Mouse (Mus musculus): ENCODE data around the gene Rfxank. TPM values are rescaled to one million over a fixed set of nuclear protein-coding genes. Genes with fewer than 3 reads are reported as not detected.

Rfxank gene
- polyA plus RNA-seq, 1 experiment from 2014 or later, result 11.8 TPM

- WGBS, result 8% methylated on average over 40 of the region's 40 CpGs
- Histone ChIP-seq H3K4me3 (ENCODE audit: low read depth, low read length) (peak overlapping the region; percentile 47), H3K4me2 (ENCODE audit: low read length) (peak overlapping the region; percentile 76), H3K4me1 (ENCODE audit: control insufficient read depth, insufficient read depth, low read length) (no peaks in the 10 kb centered on the region), H3K27me3 (ENCODE audit: control insufficient read depth, insufficient read depth, low read depth, low read length) (no peaks in the 10 kb centered on the region), H3K9ac (ENCODE audit: low read depth, low read length) (peak overlapping the region; percentile 70), H3K27ac (ENCODE audit: low read length) (no peak overlapping the region), H3K36me3 (ENCODE audit: control insufficient read depth, insufficient read depth, low read length) (no peaks in the 10 kb centered on the region), H3K9me3 (replicated peaks; ENCODE audit: control insufficient read depth, low read length, poor library complexity, severe bottlenecking) (no peaks in the 10 kb centered on the region)
- ATAC-seq, result peak; percentile 95
These were observed 19.3 kb upstream of the Rfxank start for GRCm38 (mm10) chr8:70158069-70158853.

GRCm38 (mm10) chr8:70157240-70157800 is 18.4 kb upstream of the Rfxank start:
- Histone ChIP-seq H3K27me3 (ENCODE audit: control insufficient read depth, insufficient read depth, low read depth, low read length) (no peaks in the 10 kb centered on the region), H3K9me3 (replicated peaks; ENCODE audit: control insufficient read depth, low read length, poor library complexity, severe bottlenecking) (no peaks in the 10 kb centered on the region), H3K9ac (ENCODE audit: low read depth, low read length) (no peak overlapping the region), H3K27ac (ENCODE audit: low read length) (no peak overlapping the region), H3K4me3 (ENCODE audit: low read depth, low read length) (no peak overlapping the region), H3K36me3 (ENCODE audit: control insufficient read depth, insufficient read depth, low read length) (no peaks in the 10 kb centered on the region), H3K4me2 (ENCODE audit: low read length) (no peak overlapping the region), H3K4me1 (ENCODE audit: control insufficient read depth, insufficient read depth, low read length) (peaks cover 4% of the 10 kb centered on the region)
- WGBS, result 100% methylated on average over 1 of the region's 1 CpGs
- no peak for ATAC-seq

GRCm38 (mm10) chr8:70152537-70153257 is 13.7 kb upstream of the Rfxank start:
- Histone ChIP-seq H3K27me3 (ENCODE audit: control insufficient read depth, insufficient read depth, low read depth, low read length) (no peaks in the 10 kb centered on the region), H3K36me3 (ENCODE audit: control insufficient read depth, insufficient read depth, low read length) (no peaks in the 10 kb centered on the region), H3K9ac (ENCODE audit: low read depth, low read length) (peak overlapping the region; percentile 33; the same call in 1 of the 2 replicates), H3K4me3 (ENCODE audit: low read depth, low read length) (no peak overlapping the region; the same call in 1 of the 2 replicates), H3K4me2 (ENCODE audit: low read length) (peak overlapping the region; percentile 45), H3K9me3 (replicated peaks; ENCODE audit: control insufficient read depth, low read length, poor library complexity, severe bottlenecking) (no peaks in the 10 kb centered on the region), H3K27ac (ENCODE audit: low read length) (no peak overlapping the region), H3K4me1 (ENCODE audit: control insufficient read depth, insufficient read depth, low read length) (peaks cover 5% of the 10 kb centered on the region)
- 16% methylated on average over 20 of the region's 22 CpGs for WGBS
- peak; percentile 91 for ATAC-seq

GRCm38 (mm10) chr8:70150158-70150557 is 11.2 kb upstream of the Rfxank start:
- Histone ChIP-seq H3K9me3 (replicated peaks; ENCODE audit: control insufficient read depth, low read length, poor library complexity, severe bottlenecking) (no peaks in the 10 kb centered on the region), H3K4me2 (ENCODE audit: low read length) (no peak overlapping the region), H3K4me3 (ENCODE audit: low read depth, low read length) (no peak overlapping the region), H3K4me1 (ENCODE audit: control insufficient read depth, insufficient read depth, low read length) (peaks cover 5% of the 10 kb centered on the region), H3K27ac (ENCODE audit: low read length) (no peak overlapping the region), H3K9ac (ENCODE audit: low read depth, low read length) (no peak overlapping the region), H3K36me3 (ENCODE audit: control insufficient read depth, insufficient read depth, low read length) (peaks cover 15% of the 10 kb centered on the region), H3K27me3 (ENCODE audit: control insufficient read depth, insufficient read depth, low read depth, low read length) (no peaks in the 10 kb centered on the region)
- WGBS, result 15% methylated on average over 13 of the region's 13 CpGs
- ATAC-seq, result no peak

- Histone ChIP-seq H3K4me3 (ENCODE audit: low read depth, low read length) (no peak overlapping the region), H3K36me3 (ENCODE audit: control insufficient read depth, insufficient read depth, low read length) (peaks cover 21% of the 10 kb centered on the region), H3K9ac (ENCODE audit: low read depth, low read length) (no peak overlapping the region), H3K27me3 (ENCODE audit: control insufficient read depth, insufficient read depth, low read depth, low read length) (no peaks in the 10 kb centered on the region), H3K4me1 (ENCODE audit: control insufficient read depth, insufficient read depth, low read length) (peaks cover 5% of the 10 kb centered on the region), H3K27ac (ENCODE audit: low read length) (no peak overlapping the region), H3K9me3 (replicated peaks; ENCODE audit: control insufficient read depth, low read length, poor library complexity, severe bottlenecking) (no peaks in the 10 kb centered on the region), H3K4me2 (ENCODE audit: low read length) (no peak overlapping the region)
- ATAC-seq, result no peak
- 87% methylated on average over 7 of the region's 7 CpGs for WGBS
These were observed 9.0 kb upstream of the Rfxank start for GRCm38 (mm10) chr8:70147678-70148607.

- 13% methylated on average over 9 of the region's 9 CpGs for WGBS
- Histone ChIP-seq H3K4me2 (ENCODE audit: low read length) (peak overlapping the region; percentile 93), H3K27me3 (ENCODE audit: control insufficient read depth, insufficient read depth, low read depth, low read length) (no peaks in the 10 kb centered on the region), H3K9ac (ENCODE audit: low read depth, low read length) (peak overlapping the region; percentile 74), H3K27ac (ENCODE audit: low read length) (peak overlapping the region; percentile 87), H3K9me3 (replicated peaks; ENCODE audit: control insufficient read depth, low read length, poor library complexity, severe bottlenecking) (no peaks in the 10 kb centered on the region), H3K4me3 (ENCODE audit: low read depth, low read length) (peak overlapping the region; percentile 67), H3K4me1 (ENCODE audit: control insufficient read depth, insufficient read depth, low read length) (peaks cover 21% of the 10 kb centered on the region), H3K36me3 (ENCODE audit: control insufficient read depth, insufficient read depth, low read length) (peaks cover 18% of the 10 kb centered on the region)
- ATAC-seq, result no peak
These were observed 1.0 kb upstream of the Rfxank start for GRCm38 (mm10) chr8:70139981-70140380.

GRCm38 (mm10) chr8:70137890-70138289 is 1.1 kb downstream of the Rfxank start:
- Histone ChIP-seq H3K4me1 (ENCODE audit: control insufficient read depth, insufficient read depth, low read length) (peaks cover 21% of the 10 kb centered on the region), H3K27me3 (ENCODE audit: control insufficient read depth, insufficient read depth, low read depth, low read length) (no peaks in the 10 kb centered on the region), H3K9me3 (replicated peaks; ENCODE audit: control insufficient read depth, low read length, poor library complexity, severe bottlenecking) (no peaks in the 10 kb centered on the region), H3K36me3 (ENCODE audit: control insufficient read depth, insufficient read depth, low read length) (peaks cover 16% of the 10 kb centered on the region), H3K4me2 (ENCODE audit: low read length) (peak overlapping the region; percentile 67), H3K9ac (ENCODE audit: low read depth, low read length) (no peak overlapping the region), H3K4me3 (ENCODE audit: low read depth, low read length) (no peak overlapping the region), H3K27ac (ENCODE audit: low read length) (no peak overlapping the region)
- 78% methylated on average over 4 of the region's 4 CpGs for WGBS
- ATAC-seq, result no peak

GRCm38 (mm10) chr8:70136591-70136990 is 2.4 kb downstream of the Rfxank start:
- Histone ChIP-seq H3K9me3 (replicated peaks; ENCODE audit: control insufficient read depth, low read length, poor library complexity, severe bottlenecking) (no peaks in the 10 kb centered on the region), H3K4me2 (ENCODE audit: low read length) (no peak overlapping the region), H3K9ac (ENCODE audit: low read depth, low read length) (no peak overlapping the region), H3K4me3 (ENCODE audit: low read depth, low read length) (no peak overlapping the region), H3K27me3 (ENCODE audit: control insufficient read depth, insufficient read depth, low read depth, low read length) (no peaks in the 10 kb centered on the region), H3K27ac (ENCODE audit: low read length) (no peak overlapping the region), H3K36me3 (ENCODE audit: control insufficient read depth, insufficient read depth, low read length) (peaks cover 12% of the 10 kb centered on the region), H3K4me1 (ENCODE audit: control insufficient read depth, insufficient read depth, low read length) (peaks cover 25% of the 10 kb centered on the region)
- WGBS, result 98% methylated on average over 4 of the region's 4 CpGs
- no peak for ATAC-seq

All from midbrain, embryonic 16.5 days (tissue).